Mouse (Mus musculus) embryonic facial prominence, embryonic 14.5 days (tissue): Measurements from ENCODE around the gene Prpf40a. TPM values are rescaled to one million over a fixed set of nuclear protein-coding genes. Genes with fewer than 3 reads are reported as not detected.

Experiments used
- ATAC-seq: fragments of 200-750 bp; cut with Nextera tagmentation; 2 replicates; pipeline ENCODE4 v1.8.0; 2017; ENCODE audit warnings: low read depth, moderate number of reproducible peaks, moderate TSS enrichment
- DNase-seq: peaks from one replicate; pipeline ENCODE4 v3.0.0-alpha.2; 2015; ENCODE audit warnings: low spot score
- H3K27ac ChIP-seq: fragments of 300-500 bp; sonication (generic); replicated peaks from 2 replicates; pipeline ENCODE4 v1.5.1; 2014; ENCODE audit warnings: low read depth, mild to moderate bottlenecking, low read length, moderate library complexity
- H3K27me3 ChIP-seq: fragments of 300-500 bp; sonication (generic); replicated peaks from 2 replicates; pipeline ENCODE4 v1.6.1; 2014; ENCODE audit warnings: low read length; ENCODE audit not compliant: control insufficient read depth, insufficient read depth
- H3K36me3 ChIP-seq: fragments of 300-500 bp; sonication (generic); 2 replicates; pipeline ENCODE4 v1.6.1; 2014; ENCODE audit warnings: low read length, mixed read lengths; ENCODE audit not compliant: control insufficient read depth, insufficient read depth
- H3K4me1 ChIP-seq: fragments of 300-500 bp; sonication (generic); 2 replicates; pipeline ENCODE4 v1.6.1; 2014; ENCODE audit warnings: antibody characterized with exemption, low read length; ENCODE audit not compliant: control insufficient read depth, insufficient read depth
- H3K4me2 ChIP-seq: fragments of 300-500 bp; sonication (generic); 2 replicates; pipeline ENCODE4 v1.6.1; 2014; ENCODE audit warnings: low read depth, mild to moderate bottlenecking, low read length, moderate library complexity, mixed read lengths
- H3K4me3 ChIP-seq: fragments of 300-500 bp; sonication (generic); 2 replicates; pipeline ENCODE4 v1.5.1; 2014; ENCODE audit warnings: low read depth, mild to moderate bottlenecking, low read length
- H3K9ac ChIP-seq: fragments of 300-500 bp; sonication (generic); 2 replicates; pipeline ENCODE4 v1.6.1; 2014; ENCODE audit warnings: low read depth, mild to moderate bottlenecking, low read length, moderate library complexity, mixed read lengths
- H3K9me3 ChIP-seq: fragments of 300-500 bp; sonication (generic); 2 replicates; pipeline ENCODE4 v1.6.1; 2016; ENCODE audit warnings: low read length; ENCODE audit not compliant: control insufficient read depth
- WGBS: fragments of 180-500 bp; shearing (Covaris S2); extraction: QIAGEN DNeasy Blood & Tissue Kit; methylation state at CpG from one replicate; pipeline ENCODE4 v1.1.7; 2014; 5-methylcytosine and 5-hydroxymethylcytosine counted together
- polyA plus RNA-seq: library from polyadenylated mRNA; unstranded; fragments of >200 nt; fragmentation: Nextera tagmentation; extraction: Ambion mirVana; gene quantifications from 2 replicates; pipeline ENCODE4 v1.2.1, GENCODE M21; 2014

Gene Prpf40a
- polyA plus RNA-seq, 1 experiment from 2014 or later: 132 TPM

DNA sequence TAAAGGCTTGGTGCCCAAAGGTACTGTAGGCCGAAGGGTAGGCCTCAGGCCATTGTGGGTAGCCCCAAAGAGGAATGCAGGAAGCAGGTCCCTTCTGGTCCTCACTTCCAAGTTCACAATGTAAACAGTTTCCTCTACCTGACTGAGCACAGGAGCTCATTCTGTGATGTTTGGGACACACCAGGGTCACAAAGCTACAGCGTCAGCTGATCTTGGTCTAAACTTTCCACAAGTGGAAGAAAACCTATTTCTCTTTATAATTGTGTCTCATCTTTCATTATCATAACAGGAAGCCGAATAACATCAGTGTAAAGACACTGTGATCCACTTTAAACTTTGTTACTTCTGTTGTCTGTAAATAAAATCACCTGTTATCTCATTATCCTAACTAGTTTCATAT, 95.6 kb downstream of the Prpf40a start:
- DNase-seq (no peak), ATAC-seq (no peak)
- no peak overlapping the region for H3K4me3 ChIP-seq
- no peaks in the 10 kb centered on the region for H3K9me3 ChIP-seq
- no peak overlapping the region for H3K9ac ChIP-seq
- no peak overlapping the region for H3K4me2 ChIP-seq
- H3K27me3 ChIP-seq: no peaks in the 10 kb centered on the region
- H3K27ac ChIP-seq: peak overlapping the region; percentile 36; the same call in 1 of the 2 replicates
- no peaks in the 10 kb centered on the region for H3K4me1 ChIP-seq
- 93% methylated on average over 3 of the region's 3 CpGs for WGBS
- peaks cover 4% of the 10 kb centered on the region; the same call in 1 of the 2 replicates for H3K36me3 ChIP-seq

DNA sequence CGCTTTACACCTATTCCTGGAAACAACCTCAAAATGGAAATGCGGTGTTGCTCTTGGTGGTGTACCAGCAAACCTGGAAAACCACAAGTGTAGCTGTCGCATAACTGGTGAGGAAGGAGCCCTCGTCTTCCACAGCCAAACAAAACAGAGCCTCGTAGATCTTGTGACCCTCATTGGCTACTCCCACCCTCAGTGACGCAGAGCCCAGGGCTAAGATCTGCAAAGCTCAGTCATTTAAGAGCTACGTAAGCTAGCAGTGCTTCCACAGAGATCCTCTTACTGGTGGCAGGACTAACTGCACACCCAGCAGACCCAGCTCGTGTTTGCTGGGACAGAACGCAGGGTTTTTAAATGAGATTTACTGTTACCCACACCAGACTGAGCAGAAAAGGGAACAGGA, 96.1 kb downstream of the Prpf40a start:
- peak overlapping the region; percentile 36; the same call in 1 of the 2 replicates for H3K27ac ChIP-seq
- H3K27me3 ChIP-seq: no peaks in the 10 kb centered on the region
- ATAC-seq: peak; percentile 77
- H3K36me3 ChIP-seq: peaks cover 4% of the 10 kb centered on the region; the same call in 1 of the 2 replicates
- no peak overlapping the region for H3K4me3 ChIP-seq
- no peak overlapping the region for H3K4me2 ChIP-seq
- H3K9ac ChIP-seq: no peak overlapping the region
- peak; percentile 67 for DNase-seq
- H3K4me1 ChIP-seq: no peaks in the 10 kb centered on the region
- no peaks in the 10 kb centered on the region for H3K9me3 ChIP-seq
- 79% methylated on average over 9 of the region's 9 CpGs for WGBS

DNA sequence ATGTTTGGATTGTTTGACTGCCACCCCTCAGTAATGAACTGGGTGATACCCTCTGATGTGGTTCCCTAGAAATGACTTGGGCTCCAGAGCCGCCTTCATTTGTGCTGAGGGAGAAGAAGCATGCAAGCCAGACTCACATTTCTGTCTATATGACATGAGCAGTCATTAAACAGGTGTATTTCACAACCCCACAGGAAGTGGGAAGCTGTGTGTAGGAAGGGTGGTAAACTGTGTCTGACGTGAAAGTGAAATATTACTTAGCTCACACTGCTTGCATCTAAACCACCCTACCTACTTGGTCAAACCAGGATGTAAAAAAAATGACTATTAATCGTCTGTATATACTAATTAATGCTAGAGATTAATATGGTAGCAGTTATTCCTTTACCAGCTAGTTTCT, 102.3 kb downstream of the Prpf40a start:
- Histone ChIP-seq H3K4me2 (no peak overlapping the region), H3K27ac (no peak overlapping the region), H3K4me1 (no peaks in the 10 kb centered on the region), H3K27me3 (no peaks in the 10 kb centered on the region), H3K4me3 (no peak overlapping the region), H3K9me3 (no peaks in the 10 kb centered on the region), H3K36me3 (no peaks in the 10 kb centered on the region), H3K9ac (no peak overlapping the region)
- ATAC-seq (no peak), DNase-seq (no peak)
- 90% methylated on average over 3 of the region's 3 CpGs for WGBS

DNA sequence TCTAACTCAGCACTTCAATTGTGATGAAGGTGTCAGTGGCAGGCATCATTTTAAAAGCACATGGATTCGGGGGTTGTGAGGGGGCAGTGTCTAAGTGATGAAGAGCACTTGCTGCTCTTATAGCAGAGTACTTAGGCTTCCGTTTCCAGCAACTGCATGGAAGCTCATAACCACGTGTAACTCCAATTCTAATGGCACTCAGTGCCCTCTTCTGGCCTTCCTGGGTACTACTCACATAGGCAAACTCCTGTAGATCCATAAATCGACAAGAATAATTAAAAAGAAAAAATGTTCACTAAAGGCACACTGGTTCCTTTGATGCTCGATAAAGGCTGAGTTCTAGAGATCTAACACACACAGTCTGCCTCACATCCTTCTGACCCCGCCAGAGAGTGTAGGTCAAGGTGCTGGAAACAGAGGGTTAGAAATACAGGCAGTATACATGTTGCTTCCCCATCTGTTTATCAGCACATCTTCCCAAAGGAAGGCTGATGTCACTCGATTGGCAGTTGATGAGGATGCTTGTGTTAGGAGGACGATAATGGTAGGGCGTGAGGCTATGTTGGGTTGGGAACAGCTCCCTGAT, 105.4 kb downstream of the Prpf40a start:
- 53% methylated on average over 9 of the region's 9 CpGs for WGBS
- H3K27me3 ChIP-seq: no peaks in the 10 kb centered on the region

More for the DNA sequence above, 105.4 kb downstream of the Prpf40a start:
- peak; percentile 50 for DNase-seq
- Histone ChIP-seq H3K4me3 (no peak overlapping the region), H3K36me3 (no peaks in the 10 kb centered on the region), H3K27ac (no peak overlapping the region), H3K4me1 (no peaks in the 10 kb centered on the region), H3K4me2 (no peak overlapping the region), H3K9me3 (no peaks in the 10 kb centered on the region), H3K9ac (no peak overlapping the region)
- ATAC-seq: no peak

Other genes with a start within 250 kb of the Prpf40a start
- gene Arl6ip6, start 442 bp upstream of the Prpf40a start, polyA plus RNA-seq: 44.9 and 48.2 TPM in 2 replicates